Mouse (Mus musculus): ENCODE data around the gene Msrb3. TPM values are rescaled to one million over a fixed set of nuclear protein-coding genes. Genes with fewer than 3 reads are reported as not detected.

The Msrb3 gene
- total and polyA plus RNA-seq, 3 experiments: not detected

GRCm38 (mm10) chr10:120839966-120840365 lies 58.9 kb downstream of the Msrb3 start:
- Histone ChIP-seq H3K4me1 (ENCODE audit: control insufficient read depth in 1 of 2, insufficient read depth in 2 of 2) (no peaks in the 10 kb centered on the region), H3K9me3 (replicated peaks; ENCODE audit: low read length) (peaks cover 20% of the 10 kb centered on the region), H3K27ac (ENCODE audit: insufficient read depth, low read depth) (no peak overlapping the region), H3K4me2 (ENCODE audit: insufficient read depth, low read depth, poor library complexity, severe bottlenecking) (no peak overlapping the region), H3K9ac (ENCODE audit: insufficient read depth, low read depth) (no peak overlapping the region), H3K36me3 (replicated peaks in 1 of 2; ENCODE audit: control insufficient read depth in 1 of 2, insufficient read depth in 1 of 2, low read length in 1 of 2) (no peaks in the 10 kb centered on the region), H3K79me2 (replicated peaks; ENCODE audit: control insufficient read depth, extremely low read depth, insufficient read depth, poor library complexity, severe bottlenecking) (no peaks in the 10 kb centered on the region), H3K4me3 (replicated peaks in 1 of 3; ENCODE audit: low read depth in 2 of 3, low read length in 2 of 3, poor library complexity in 1 of 3) (no peak overlapping the region), H3K27me3 (replicated peaks) (no peaks in the 10 kb centered on the region)
- DNase-seq (ENCODE audit: extremely low read depth): no peak
- TF ChIP-seq UBTF (IDR thresholded peaks at IDR 0.05; ENCODE audit: low read depth, low read length) (no peak), ETS1 (conservative IDR thresholded peaks at IDR 0.05; ENCODE audit: low read depth, low read length) (no peak), CHD1 (IDR thresholded peaks at IDR 0.05; ENCODE audit: low read depth, low read length) (no peak), TBP (conservative IDR thresholded peaks at IDR 0.05; ENCODE audit: low read depth, low read length) (no peak), E2F4 (IDR thresholded peaks at IDR 0.05; ENCODE audit: insufficient replicate concordance, low read depth, low read length) (no peak), USF2 (conservative IDR thresholded peaks at IDR 0.05; ENCODE audit: low read depth, low read length) (no peak), ZKSCAN1 (IDR thresholded peaks at IDR 0.05; ENCODE audit: borderline replicate concordance, low read depth, low read length) (no peak), EP300 (IDR thresholded peaks at IDR 0.05; ENCODE audit: low read length) (no peak), ZMIZ1 (IDR thresholded peaks at IDR 0.05; ENCODE audit: low read depth, low read length) (no peak), POLR2AphosphoS2 (IDR thresholded peaks at IDR 0.05; ENCODE audit: low read depth, low read length) (no peak), JUND (conservative IDR thresholded peaks at IDR 0.05; ENCODE audit: low read depth, low read length) (no peak), CHD2 (IDR thresholded peaks at IDR 0.05; ENCODE audit: low read length) (no peak), ZC3H11A (IDR thresholded peaks at IDR 0.05; ENCODE audit: low read depth, low read length) (no peak), MAZ (IDR thresholded peaks at IDR 0.05; ENCODE audit: low read depth, low read length) (no peak), RAD21 (IDR thresholded peaks at IDR 0.05; ENCODE audit: low read depth, low read length) (no peak), PAX5 (IDR thresholded peaks at IDR 0.05; ENCODE audit: low read length) (no peak)
- in situ Hi-C loops (cut with MboI; ENCODE audit: low pct_ligation_motif_present, low pct_unique_long_range_greater_than_20kb, low sequenced_read_pairs) (no loop called here), dilution Hi-C loops (cut with MboI; ENCODE audit: extremely low pct_ligation_motif_present, extremely low pct_unique_long_range_greater_than_20kb, low sequenced_read_pairs) (no loop called here)

- no peak for DNase-seq (ENCODE audit: extremely low read depth)
- Histone ChIP-seq H3K4me1 (ENCODE audit: control insufficient read depth in 1 of 2, insufficient read depth in 2 of 2) (no peaks in the 10 kb centered on the region), H3K79me2 (replicated peaks; ENCODE audit: control insufficient read depth, extremely low read depth, insufficient read depth, poor library complexity, severe bottlenecking) (no peaks in the 10 kb centered on the region), H3K27me3 (replicated peaks) (no peaks in the 10 kb centered on the region), H3K9me3 (replicated peaks; ENCODE audit: low read length) (peaks cover 14% of the 10 kb centered on the region), H3K36me3 (replicated peaks in 1 of 2; ENCODE audit: control insufficient read depth in 1 of 2, insufficient read depth in 1 of 2, low read length in 1 of 2) (no peaks in the 10 kb centered on the region), H3K9ac (ENCODE audit: insufficient read depth, low read depth) (no peak overlapping the region), H3K4me2 (ENCODE audit: insufficient read depth, low read depth, poor library complexity, severe bottlenecking) (no peak overlapping the region), H3K27ac (ENCODE audit: insufficient read depth, low read depth) (no peak overlapping the region), H3K4me3 (replicated peaks in 1 of 3; ENCODE audit: low read depth in 2 of 3, low read length in 2 of 3, poor library complexity in 1 of 3) (no peak overlapping the region)
- dilution Hi-C loops (cut with MboI; ENCODE audit: extremely low pct_ligation_motif_present, extremely low pct_unique_long_range_greater_than_20kb, low sequenced_read_pairs) (no loop called here), in situ Hi-C loops (cut with MboI; ENCODE audit: low pct_ligation_motif_present, low pct_unique_long_range_greater_than_20kb, low sequenced_read_pairs) (no loop called here)
- no peak for TF ChIP-seq CTCF (conservative IDR thresholded peaks at IDR 0.05 in 1 of 2, IDR thresholded peaks at IDR 0.05 in 1 of 2; ENCODE audit: low read depth in 2 of 2, low read length in 2 of 2)
- TF ChIP-seq PAX5 (IDR thresholded peaks at IDR 0.05; ENCODE audit: low read length): no peak
- TF ChIP-seq NELFE (IDR thresholded peaks at IDR 0.05; ENCODE audit: low read depth, low read length): no peak
- no peak for TF ChIP-seq ZC3H11A (IDR thresholded peaks at IDR 0.05; ENCODE audit: low read depth, low read length)
- no peak for TF ChIP-seq HCFC1 (IDR thresholded peaks at IDR 0.05; ENCODE audit: low read depth, low read length)
- no peak for TF ChIP-seq NRF1 (IDR thresholded peaks at IDR 0.05; ENCODE audit: low read depth, low read length)
Measured at GRCm38 (mm10) chr10:120834531-120834930, 64.4 kb downstream of the Msrb3 start.
